Mouse (Mus musculus): Measurements from ENCODE around the gene Lrguk.
A peak's percentile ranks its signal among the peaks of the same experiment; 100 is the strongest.

Gene Lrguk

DNA sequence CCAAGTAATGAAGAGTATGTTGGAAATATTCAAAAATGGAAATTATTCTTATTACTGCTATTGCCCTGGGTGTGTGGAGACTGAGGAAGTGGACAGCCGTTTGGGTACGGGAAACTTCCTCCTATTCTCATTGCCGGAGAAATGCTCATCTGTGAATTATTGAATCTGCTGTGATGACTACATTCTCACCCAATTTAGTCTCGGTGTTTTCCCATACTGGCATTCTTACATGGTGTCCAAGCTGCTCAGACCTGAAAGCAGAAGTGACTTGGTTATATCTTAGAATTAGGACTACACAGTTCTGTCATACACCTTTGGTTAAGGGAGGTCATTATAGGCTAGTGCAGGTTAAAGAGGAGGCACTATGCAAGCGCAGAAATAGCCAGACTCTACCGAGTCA lies 30.5 kb downstream of the Lrguk start:
- DNase-seq (ENCODE audit: low read depth, low spot score) = no peak

DNA sequence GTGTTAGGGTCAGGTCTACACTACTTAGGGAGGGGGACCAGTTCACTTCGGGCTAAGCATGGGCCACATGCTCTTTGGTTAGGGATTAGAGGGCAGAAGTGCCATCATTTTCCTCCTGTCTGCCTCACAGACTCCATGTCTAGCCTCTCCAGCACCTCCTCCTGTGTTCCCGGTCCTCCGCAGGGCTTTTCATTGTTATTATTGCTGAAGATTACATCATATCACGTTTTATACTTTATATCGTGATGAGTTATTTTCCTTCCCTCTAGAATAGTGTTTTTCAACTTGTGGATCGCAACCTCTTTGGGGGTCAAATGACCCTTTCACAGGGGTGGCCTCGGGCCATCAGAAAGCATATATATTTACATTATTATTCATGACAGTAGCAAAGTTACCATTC lies 37.5 kb downstream of the Lrguk start:
- DNase-seq (ENCODE audit: low read depth, low spot score) = no peak

DNA sequence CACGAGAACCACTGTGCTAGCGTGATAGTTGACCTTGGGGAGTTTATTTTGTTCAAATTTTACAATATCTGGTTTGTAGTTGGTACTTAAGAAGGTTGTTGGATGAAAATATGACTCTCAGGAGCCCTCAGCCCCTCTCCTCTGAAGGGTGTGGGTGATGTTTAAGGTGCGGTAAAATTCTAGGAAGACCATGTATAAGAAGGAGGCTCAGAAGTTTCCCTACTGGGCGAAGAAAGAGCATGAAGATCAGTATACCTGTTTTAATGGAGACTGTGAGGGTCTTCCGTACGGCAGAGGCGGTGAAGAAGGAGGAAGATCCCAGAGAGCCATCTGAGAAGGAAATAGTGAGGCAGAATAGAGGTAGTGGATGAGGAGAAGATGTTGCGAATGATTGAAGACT lies 38.0 kb downstream of the Lrguk start:
- DNase-seq (ENCODE audit: low read depth, low spot score) = no peak

GRCm38 (mm10) chr6:34071936-34072335 lies 42.7 kb downstream of the Lrguk start:
- no peak for DNase-seq (ENCODE audit: low read depth, low spot score)

GRCm38 (mm10) chr6:34073931-34074442 lies 44.7 kb downstream of the Lrguk start:
- DNase-seq (ENCODE audit: low read depth, low spot score) = no peak

DNA sequence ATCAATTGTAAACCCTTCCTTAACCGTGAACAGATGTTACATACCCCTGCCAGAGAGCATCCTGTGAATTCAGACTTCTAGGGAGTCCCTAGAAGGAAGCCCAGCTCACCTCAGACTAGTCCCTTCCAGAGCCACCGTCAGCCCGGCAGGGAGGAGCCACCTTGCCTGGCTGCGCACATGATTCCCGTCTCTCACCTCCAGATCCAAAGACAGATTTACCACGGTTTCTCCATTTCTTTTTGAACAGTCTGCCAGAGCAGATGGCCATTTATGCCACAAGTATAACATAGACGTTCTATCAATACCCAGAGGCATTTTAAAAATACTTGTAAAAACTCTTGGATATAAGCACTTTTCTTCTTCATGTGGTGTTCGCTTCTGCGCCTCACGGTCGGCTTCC lies 46.3 kb downstream of the Lrguk start:
- no peak for DNase-seq (ENCODE audit: low read depth, low spot score)

DNA sequence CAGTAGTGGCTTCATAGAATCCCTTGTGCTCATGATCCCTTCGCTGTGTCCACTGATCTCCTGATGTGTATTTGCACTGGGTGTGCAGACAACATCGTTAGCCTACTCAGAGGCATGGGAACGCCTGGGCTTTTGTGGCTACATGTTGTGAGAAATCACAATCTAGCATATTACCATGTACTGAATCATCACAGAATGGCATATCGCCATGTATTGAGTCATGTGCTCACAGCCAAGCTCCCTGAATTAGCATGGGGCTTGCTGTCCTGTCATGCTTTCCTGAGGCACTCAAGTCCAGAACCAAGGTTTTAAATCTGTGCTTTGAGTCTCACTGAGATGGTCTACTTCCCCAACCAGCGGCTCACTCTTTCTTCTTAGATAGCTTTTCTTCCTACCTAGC lies 54.2 kb downstream of the Lrguk start:
- no peak for DNase-seq (ENCODE audit: low read depth, low spot score)

GRCm38 (mm10) chr6:34087701-34088100 lies 58.5 kb downstream of the Lrguk start:
- no peak for DNase-seq (ENCODE audit: low read depth, low spot score)

DNA sequence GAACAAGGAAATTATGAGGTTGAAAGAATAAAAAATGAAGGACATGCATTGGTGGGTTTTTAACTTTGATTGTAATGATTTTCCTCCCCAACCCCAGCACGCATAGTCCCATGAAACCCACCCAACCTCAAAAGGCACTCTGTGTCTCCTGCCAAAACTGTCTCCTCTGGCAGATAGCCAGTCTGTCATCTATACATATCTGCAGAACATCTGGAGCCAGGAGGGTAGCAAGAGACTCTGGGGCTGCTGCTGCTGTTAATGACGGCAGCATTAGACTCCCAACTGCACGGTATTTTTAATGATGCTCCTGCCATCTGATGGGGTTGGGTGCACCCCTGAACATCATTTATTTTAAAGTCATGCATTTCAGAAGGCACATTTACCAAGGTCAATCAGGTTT lies 59.7 kb downstream of the Lrguk start:
- DNase-seq (ENCODE audit: low read depth, low spot score) = no peak

DNA sequence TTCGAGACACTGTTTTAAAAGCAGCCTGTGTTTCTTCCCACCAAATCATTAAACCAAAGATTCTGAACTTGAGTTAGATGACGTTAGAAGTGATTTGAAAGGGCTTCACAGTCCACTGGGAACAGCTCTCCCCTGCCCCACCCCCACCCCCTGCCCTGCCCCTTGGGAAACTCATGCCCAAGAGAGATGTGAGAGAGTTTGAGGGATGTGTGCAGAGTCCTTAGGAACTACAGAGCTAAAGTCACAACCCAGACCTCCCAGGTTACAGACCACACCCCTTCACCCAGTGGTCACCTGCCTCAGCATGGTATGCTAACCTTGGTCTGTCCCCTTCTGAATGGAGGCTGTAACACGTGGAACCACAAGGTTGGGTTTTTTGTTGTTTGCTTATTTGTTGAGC lies 62.3 kb downstream of the Lrguk start:
- DNase-seq (ENCODE audit: low read depth, low spot score) = no peak

DNA sequence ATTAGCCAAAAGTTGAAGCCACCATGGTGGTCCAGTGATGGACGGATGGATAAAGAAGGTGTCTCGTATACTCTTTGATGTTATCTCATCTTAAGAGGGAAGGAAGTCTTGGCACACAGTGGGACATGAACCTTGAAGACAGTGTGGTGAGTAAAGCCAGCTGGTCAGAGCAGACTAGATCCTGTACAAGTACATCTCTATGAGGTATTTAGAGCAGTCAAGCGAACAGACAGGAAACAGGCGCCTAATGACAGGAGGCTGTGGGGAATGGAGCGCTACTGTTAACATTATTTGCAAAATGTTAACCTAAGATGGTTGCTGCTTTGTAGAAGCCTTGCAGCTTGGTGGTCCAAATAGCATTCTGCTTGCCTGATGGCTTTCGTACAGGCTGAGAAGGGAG lies 67.0 kb downstream of the Lrguk start:
- no peak for DNase-seq (ENCODE audit: low read depth, low spot score)

- DNase-seq (ENCODE audit: low read depth, low spot score) = no peak
Observed at GRCm38 (mm10) chr6:34096905-34097304, 67.7 kb downstream of the Lrguk start.

DNA sequence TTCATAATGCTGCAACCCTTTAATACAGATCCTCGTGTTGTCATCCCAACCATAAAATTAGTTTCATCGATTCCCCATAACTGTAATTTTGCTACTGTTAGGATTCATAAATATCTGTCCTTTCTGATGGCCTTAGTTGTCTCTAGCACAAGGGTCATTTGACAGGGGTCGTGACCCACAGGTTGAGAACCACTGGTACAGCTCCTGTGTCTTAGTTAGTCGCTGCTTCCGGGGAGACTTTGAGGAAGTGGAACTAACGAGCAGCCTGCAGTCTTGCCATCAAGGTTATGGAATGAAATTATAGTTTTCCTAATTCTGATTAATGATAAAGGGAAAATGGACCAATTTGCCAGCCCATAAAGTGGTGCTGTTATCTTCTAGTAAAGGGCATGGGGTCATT lies 70.5 kb downstream of the Lrguk start:
- DNase-seq (ENCODE audit: low read depth, low spot score) = no peak

- DNase-seq (ENCODE audit: low read depth, low spot score) = no peak
Observed at GRCm38 (mm10) chr6:34101531-34102396, 72.5 kb downstream of the Lrguk start.

DNA sequence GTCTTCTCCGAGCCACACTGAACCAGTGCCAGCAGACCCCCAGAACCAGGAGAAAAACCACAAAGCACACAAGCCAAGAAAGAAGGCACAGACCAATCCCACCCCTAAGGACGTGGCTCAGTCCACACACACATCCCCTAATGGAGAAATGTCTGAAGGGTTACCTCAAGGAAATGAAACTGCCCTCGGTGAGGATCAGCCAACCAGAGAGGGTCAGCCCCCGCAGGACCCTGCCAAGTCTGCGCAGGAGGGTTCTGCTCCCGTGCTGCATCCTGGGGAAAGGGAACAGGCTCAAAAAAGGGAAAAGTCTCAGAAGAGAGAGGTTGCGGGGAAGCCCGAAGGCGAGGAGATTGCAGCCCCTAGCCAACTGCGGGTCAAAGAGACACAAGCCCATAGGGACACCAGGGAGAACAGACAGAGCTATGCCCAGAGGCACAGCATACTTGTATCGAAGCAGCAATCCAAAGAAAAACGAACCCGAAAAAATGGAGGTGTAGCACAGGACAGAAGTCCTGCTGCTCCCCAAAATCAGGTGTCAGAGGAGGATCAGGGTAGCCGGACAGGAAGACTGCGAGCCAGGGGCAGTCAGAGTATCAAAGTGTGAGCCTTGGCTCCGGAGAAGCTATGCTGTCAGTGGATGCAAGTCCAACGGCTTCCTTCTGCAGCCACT lies 74.1 kb downstream of the Lrguk start:
- DNase-seq (ENCODE audit: low read depth, low spot score) = no peak

GRCm38 (mm10) chr6:34110571-34110970 lies 81.3 kb downstream of the Lrguk start:
- no peak for DNase-seq (ENCODE audit: low read depth, low spot score)

DNA sequence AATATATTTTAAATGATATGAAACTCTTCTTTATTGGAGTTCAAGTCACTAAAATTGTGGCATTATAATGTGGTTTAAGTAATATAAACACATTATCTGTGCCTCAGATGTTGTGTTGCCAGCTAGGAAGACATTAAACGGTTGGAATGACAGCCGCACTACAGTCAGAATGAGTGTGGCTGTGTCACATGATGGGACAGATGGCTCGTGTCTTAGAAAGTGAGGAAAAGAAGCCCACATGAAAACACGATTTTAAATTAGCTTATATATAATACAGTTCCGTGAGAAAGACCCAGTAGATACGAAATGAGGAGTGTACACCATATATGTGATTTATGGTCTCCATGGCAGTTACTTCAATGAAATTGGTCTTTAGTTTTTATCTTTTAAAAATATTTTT lies 82.2 kb downstream of the Lrguk start:
- no peak for DNase-seq (ENCODE audit: low read depth, low spot score)

DNA sequence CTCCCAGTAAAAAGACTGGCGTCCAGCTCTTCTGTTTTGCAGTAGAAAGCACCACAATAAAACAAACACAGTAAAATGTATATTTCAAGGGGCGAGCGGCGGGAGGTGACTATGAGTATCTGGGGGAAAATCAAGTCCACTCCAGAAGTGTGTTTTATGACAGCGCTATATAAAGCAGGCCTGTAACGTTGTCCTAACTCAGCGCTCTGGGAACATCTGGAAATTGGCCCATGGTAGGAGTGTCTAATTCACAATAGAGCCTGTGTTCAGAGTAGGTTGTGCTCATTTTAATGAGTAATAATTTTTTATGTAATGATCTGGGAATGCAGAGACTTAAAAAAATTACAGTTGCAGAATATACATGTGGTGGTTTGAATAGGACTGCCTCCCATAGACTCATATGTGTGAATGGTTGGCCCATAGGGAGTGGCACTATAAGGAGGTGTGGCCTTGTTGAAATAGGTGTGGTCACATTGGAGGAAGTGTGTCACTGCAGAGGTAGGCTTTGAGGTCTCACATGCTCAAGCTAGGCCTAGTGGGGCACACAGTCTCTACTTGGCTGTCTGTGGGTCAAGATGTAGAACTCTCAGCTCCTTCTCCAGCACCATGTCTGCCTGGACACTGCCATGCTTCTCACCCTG lies 87.7 kb downstream of the Lrguk start:
- DNase-seq (ENCODE audit: low read depth, low spot score) = no peak

DNA sequence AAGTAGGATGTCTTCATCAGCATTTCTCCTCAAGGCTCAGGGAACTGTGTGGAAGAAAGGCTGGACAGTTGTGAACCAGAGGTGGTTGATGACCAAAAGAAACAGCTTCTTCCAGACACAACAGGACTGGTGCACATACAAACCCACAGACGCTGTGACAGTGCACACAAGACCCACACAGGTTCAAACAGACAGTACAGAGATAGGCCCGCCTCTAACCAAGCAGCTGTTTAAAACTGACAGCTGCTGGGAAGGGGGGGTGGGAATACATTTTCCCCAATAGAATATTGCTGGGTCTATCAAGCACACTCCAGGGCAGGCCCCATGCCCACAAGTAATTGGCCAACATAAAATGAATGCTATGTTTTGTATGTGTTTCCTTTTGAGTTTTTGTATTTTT lies 95.2 kb downstream of the Lrguk start:
- no peak for DNase-seq (ENCODE audit: low read depth, low spot score)

GRCm38 (mm10) chr6:34129261-34129660 lies 100.0 kb downstream of the Lrguk start:
- DNase-seq (ENCODE audit: low read depth, low spot score) = peak; percentile 33

- DNase-seq (ENCODE audit: low read depth, low spot score) = no peak
Observed at GRCm38 (mm10) chr6:34132391-34132790, 103.1 kb downstream of the Lrguk start.

DNA sequence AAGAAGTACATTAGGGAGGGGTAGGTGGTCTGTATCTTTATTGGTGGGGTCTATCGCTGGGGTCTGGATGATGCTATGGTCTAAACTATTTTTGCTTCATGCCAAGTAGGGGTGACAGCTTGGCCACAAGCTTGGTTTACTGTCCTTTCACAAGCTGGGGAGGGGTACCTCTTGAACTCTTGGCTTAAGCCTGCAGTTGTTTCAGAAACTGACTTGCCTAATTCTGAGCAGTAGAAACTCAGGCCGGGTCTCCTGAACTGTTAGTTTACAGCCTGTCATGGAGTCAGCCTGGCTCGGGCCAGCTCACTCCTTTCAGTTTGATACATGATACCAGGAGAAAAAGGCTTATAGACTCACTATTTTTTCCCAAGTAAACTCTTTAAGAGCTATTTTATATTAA lies 109.1 kb downstream of the Lrguk start:
- no peak for DNase-seq (ENCODE audit: low read depth, low spot score)

- DNase-seq (ENCODE audit: low read depth, low spot score) = no peak
Observed at GRCm38 (mm10) chr6:34142931-34143330, 113.7 kb downstream of the Lrguk start.
